Mouse (Mus musculus) heart, adult 2 months (tissue): ENCODE data around the gene Nphp1.

Experiments
- CTCF ChIP-seq: fragments of 200-600 bp; IDR thresholded peaks from 2 replicates; pipeline ENCODE4 v1.8.1; 2022; ENCODE audit warnings: antibody characterized with exemption, mild to moderate bottlenecking, moderate library complexity
- EP300 ChIP-seq: fragments of 200-500 bp; IDR thresholded peaks from 2 replicates; pipeline ENCODE4 v1.6.1; 2011; ENCODE audit warnings: low read depth, low read length, control low read depth; ENCODE audit not compliant: insufficient read depth
- POLR2A ChIP-seq: fragments of 200-500 bp; IDR thresholded peaks from 2 replicates; pipeline ENCODE4 v1.6.1; 2011; ENCODE audit warnings: mild to moderate bottlenecking, low read depth, low read length, control low read depth; ENCODE audit not compliant: insufficient read depth

- TF ChIP-seq POLR2A (no peak), CTCF (peak; percentile 27), EP300 (no peak)
These were observed 29.4 kb downstream of the Nphp1 start for GRCm38 (mm10) chr2:127759157-127759880.
